Mouse (Mus musculus): ENCODE measurements at regions not wholly inside any gene's neighbourhood (a gene's known extent, or its start where the extent isn't known, plus 50 kb on each side); places are given as distances from the start of the nearest gene placed in this dataset.

DNA sequence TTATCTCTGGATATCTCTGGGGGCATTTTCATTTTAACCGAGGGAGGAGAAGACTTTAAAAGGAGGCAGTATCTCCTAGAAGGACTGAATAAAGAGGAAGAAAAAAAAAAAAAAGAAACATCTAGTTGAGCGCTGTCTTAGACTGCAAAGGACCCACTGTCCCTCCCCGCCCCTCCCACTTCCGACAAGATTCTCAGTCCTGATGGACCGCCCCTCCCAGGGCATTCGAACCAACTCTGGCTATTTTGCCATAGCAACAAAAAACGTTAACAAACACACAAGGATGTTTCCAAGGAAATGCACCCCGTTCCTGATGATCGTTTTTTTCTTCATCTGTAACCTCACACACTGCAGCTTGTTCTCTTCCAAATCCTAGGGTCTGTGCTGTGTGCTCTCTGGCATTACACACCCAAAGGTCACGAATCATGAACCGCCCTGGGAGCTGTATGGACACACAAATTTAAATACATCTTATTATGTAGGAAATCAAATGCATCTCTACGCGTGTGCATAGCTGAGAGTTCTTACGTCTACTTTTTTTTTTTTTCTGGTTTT, 75.8 kb downstream of the Rnd3 start:
- DNase-seq (ENCODE audit: low spot score): no peak

- DNase-seq (ENCODE audit: low spot score): no peak
These were observed 76.5 kb downstream of the Rnd3 start for GRCm38 (mm10) chr2:51072346-51072885.

- DNase-seq (ENCODE audit: low spot score): no peak
These were observed 78.0 kb downstream of the Rnd3 start for GRCm38 (mm10) chr2:51070902-51071301.

- no peak for DNase-seq (ENCODE audit: low spot score)
These were observed 82.5 kb downstream of the Rnd3 start for GRCm38 (mm10) chr2:51066423-51066831.

DNA sequence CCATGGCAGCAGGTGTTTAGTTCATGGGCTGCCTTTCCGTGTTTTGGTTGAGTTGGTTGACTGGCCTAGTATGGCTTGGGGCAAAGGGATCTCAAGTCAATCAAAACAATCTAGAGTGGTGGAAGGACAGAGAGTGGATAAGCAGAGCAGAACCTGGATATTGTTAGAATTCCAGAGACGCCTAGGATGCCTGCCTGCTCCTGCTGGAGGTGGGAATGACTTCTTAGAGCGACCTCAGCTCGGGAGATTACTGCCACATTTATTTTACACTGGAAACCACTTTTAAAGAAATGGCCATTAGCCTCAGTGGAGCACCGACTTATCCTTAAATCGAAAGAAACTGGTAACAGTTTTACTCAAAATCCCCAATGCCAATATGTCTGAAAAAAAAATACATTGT, 83.1 kb downstream of the Rnd3 start:
- DNase-seq (ENCODE audit: low spot score): no peak

DNA sequence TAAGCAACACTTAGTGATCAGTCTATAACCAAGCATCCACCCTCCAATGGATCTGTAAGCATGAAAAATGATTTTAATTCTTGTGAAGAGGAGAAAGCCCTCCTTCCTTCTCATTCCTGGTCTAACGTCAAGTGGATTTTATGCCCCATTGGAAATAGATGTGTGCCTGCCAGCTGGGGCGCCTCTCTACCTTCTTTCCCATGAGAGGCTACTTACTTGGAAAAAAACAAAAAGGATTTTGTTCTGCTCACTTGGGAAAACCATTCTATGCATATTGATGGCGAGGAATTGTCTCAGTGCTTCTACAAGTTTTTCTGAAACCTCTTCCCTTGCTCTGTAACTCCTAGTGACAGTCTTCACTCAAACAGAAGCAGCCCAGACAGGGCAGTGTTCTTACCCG, 84.1 kb downstream of the Rnd3 start:
- DNase-seq (ENCODE audit: low spot score): no peak

DNA sequence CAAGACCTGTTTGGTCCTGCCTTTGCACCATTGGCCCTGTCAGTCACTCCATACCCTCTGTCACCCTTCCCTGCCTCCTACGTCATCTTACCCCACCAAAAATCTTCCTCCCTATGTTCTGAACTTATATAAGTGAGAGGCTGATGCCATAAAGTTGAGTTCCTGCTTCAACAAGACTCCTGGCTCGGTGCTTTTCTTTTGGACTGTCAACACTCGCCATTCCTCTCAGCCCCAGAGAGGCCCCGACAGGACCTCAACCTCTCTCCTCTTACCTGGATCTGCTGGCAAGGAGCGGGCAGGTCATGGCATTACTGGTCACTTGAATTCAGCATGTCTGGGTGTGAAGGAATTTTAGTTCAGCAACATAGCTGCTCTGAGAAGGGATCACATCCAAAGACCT, 86.9 kb downstream of the Rnd3 start:
- no peak for DNase-seq (ENCODE audit: low spot score)

- DNase-seq (ENCODE audit: low spot score): no peak
These were observed 90.8 kb downstream of the Rnd3 start for GRCm38 (mm10) chr2:51058158-51058557.

GRCm38 (mm10) chr2:51056141-51056731, 92.7 kb downstream of the Rnd3 start:
- no peak for DNase-seq (ENCODE audit: low spot score)

DNA sequence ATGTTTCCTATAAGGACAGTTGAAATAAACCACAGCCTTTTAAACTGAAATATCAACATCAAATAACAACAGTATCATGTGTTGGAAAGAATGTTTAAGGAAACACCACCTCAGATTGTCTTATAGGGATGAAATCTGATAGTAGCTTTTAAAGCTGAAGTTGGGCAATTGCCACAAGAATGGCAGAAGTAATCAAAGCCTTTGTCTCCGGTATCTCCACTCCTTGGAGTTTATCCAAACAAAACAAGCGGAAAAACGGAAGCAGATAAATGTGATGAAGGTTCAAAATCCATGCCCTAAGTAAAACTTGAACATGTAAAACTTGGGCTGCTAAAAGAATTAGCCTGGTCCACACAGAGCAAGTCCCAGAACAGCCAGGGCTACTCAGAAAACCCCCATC, 93.6 kb downstream of the Rnd3 start:
- no peak for DNase-seq (ENCODE audit: low spot score)

- no peak for DNase-seq (ENCODE audit: low spot score)
These were observed 99.1 kb downstream of the Rnd3 start for GRCm38 (mm10) chr2:51049834-51050170.

DNA sequence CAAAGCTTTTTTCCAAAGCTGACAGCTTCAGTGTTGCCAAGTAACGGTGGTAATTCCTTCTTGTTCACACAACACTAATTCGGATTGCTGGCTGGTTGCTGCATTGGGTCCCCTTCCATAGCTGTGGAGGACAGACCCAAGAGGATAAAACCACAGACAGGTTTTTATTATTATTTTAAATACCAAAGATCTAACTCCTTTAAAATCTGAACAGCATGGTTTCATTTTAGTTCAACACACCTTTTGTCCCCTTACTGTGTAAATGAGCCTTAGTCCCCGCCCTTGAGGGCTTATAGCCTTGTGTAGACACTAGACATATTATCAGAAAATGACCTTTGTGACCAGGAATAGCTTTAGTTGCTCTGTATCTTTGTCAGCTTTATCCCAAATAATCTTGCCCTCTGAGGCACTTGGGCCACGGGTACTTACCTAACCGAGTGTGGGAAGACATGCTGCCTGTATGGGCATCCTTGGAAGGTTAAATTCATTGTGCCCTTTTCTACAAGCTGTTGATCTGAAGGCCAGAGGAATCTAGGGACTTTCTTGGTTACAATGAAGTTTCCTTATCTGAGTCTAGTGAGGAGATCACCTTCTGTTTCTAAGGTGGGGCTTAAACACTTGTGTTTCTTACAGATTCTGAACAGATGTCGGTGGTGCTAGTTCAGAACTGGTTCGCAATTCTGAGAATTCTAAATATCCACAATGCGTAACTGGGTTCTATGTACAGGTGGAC, 99.6 kb downstream of the Rnd3 start:
- DNase-seq (ENCODE audit: low spot score): no peak

GRCm38 (mm10) chr2:51047520-51047919, 101.4 kb downstream of the Rnd3 start:
- no peak for DNase-seq (ENCODE audit: low spot score)

DNA sequence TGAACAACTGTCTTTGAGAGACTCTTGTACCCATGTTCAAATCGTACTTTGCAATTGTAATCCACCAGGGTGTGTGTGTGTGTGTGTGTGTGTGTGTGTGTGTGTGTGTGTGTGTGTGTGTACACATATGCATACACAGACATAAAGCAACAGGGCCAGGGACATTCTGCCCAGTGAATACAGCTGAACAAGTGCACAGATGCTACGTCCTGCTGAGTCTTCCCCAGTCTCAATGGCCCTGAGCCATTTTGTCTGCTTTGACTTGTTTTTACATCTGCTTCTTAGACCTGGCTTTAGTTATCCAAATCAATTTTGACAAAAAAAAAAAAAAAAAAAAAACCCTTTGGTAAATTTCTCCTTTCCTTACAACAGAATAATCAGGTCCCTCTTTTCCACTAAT, 103.3 kb downstream of the Rnd3 start:
- no peak for DNase-seq (ENCODE audit: low spot score)

DNA sequence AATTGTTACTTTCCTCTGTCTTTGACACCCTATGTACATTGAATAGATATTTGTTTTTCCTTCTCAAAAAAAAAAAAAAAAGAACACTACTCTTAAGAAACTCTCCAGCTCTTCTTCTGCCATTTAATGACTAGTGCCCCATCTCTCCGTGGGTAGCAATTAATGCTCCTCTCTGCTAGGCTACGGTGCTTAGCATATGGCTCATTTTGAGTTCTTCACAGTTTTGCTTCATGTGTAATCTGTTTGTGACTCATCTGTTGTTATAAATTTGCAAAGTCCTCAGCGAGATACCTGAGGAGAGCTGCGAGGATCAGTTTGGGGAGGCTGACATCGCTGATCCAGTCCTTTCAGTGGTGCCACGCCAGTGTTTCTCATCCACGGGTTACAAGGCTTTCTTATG, 107.8 kb downstream of the Rnd3 start:
- DNase-seq (ENCODE audit: low spot score): no peak

DNA sequence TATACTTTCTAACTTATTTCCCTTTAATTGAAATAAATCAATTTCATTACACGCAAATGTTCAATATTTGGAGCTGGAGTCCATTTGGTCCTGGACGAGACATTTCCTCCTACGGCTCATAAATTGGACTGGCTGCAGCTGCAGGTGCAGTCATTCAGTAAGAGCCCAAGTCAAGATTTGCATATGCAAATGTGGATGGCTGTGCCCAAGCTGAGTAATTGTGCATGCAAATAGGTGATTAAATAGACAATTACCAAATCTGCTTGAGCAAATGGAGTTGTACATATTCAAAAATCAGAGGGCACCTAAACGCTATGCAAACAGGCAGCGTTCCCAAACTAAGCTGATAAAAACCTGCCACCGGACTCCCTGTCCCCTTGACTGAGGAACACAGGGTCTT, 110.2 kb downstream of the Rnd3 start:
- no peak for DNase-seq (ENCODE audit: low spot score)

- DNase-seq (ENCODE audit: low spot score): no peak
These were observed 111.9 kb downstream of the Rnd3 start for GRCm38 (mm10) chr2:51036995-51037394.

DNA sequence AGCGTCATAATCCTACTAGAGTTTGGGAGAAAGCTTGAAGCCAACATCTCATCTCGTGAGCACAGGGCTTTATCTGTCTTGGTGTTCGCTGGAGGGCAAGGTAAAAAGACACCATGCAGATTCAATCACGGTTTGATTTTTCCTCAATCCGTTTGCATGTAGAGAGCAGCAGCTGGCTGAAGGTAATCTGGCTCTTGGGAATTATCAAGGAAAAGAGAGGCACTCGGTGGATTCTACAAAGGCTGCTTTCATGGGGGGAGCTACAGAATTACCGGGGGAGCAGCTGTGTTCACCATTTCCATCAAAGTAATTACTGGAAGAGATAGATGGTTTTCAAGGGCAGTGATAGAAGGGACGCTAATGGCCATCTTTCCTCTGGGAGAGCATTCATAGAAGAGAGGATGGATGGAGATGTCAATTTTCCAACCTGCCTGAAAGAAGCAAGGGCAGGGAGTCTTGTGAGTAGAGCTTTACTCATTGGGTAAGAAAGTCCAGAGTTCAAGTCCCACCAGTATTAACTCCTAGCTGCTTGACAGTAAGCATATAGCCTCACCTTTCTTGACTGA, 112.6 kb downstream of the Rnd3 start:
- no peak for DNase-seq (ENCODE audit: low spot score)

GRCm38 (mm10) chr2:51033881-51034280, 115.0 kb downstream of the Rnd3 start:
- DNase-seq (ENCODE audit: low spot score): no peak

DNA sequence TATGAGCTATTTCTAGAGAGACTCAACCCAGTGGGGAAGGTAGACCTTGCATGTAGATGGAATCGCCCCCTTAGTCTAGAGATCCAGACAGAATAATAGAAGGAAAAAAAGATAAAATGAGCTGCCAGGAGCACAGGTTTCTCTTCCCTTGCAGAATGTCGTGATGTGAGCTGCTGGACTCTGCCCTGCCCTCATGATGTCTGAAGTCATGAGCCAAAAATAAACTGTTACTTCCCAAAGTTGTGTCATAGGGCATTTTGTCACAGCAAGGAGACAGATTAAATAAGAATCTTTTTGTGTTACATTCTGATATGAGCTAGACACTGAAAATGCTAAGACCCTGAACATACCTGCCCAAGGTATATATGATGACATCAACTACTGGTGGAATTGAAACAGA, 126.4 kb downstream of the Rnd3 start:
- no peak for DNase-seq (ENCODE audit: low spot score)

DNA sequence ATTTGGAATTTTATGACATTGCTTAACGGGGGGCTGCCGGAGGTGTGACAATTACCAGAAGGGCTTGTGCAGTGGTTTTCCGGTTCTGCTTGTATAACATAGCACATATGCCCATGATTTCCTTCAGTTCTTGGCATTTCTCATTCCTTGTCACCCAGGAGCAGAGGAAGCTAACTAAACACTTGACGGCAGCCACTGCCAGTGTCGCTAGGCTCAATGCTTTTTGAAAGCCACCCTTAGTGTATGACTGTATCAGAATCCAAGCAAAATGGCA, 132.8 kb downstream of the Rnd3 start:
- DNase-seq (ENCODE audit: low spot score): no peak

DNA sequence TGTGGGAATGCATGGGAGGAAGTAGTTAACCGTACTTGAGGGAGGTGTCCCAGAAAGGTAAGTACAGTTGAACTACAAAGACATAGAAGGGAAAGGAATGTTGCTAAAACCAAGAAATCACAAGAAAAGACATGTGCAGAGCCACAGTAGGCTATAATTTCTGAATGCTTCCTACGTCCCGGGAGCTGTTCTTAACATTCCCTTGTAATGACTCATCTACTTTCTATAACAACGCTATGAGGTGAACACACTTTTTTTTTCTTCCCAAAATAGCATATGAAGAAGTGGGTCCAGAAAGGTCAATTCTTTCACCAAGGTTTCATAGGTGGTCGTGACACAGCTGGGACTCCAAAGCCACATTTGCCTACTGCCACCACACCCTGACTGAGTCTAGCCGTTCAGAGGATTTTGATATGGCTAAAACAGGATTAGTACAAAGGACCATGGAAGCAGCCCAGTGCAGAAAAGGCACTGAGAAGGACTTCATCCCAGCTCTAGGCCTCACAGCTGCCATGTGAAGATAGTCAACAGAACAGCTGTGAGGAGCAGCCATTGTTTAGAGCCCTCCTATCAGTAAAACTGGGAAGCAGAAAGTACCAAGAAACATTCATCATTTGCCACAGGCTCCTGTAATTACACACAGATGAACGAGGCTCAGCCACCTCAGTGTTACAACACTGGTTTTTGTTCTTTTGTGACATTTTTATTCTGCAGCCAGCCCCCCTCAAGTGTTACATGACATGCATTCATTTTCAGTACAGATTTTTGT, 133.4 kb downstream of the Rnd3 start:
- no peak for DNase-seq (ENCODE audit: low spot score)

DNA sequence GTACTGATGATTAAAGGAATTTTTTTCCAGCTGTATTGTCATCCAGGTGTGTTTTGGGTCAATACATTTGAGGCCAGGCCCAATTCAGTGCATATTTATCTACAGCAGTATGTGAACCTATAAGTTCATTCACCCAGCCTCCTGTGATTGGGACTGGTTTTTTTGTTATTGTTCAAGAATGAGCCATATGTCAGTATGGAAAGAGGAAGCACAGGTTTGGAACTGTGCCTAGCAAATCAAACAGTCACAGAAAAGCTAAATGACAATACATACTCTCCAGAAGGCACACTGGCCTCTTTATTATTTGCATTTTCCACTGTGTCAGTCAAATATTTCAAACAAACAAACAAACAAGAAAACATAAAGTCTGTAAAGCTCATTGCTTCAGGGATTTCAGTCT, 134.7 kb downstream of the Rnd3 start:
- DNase-seq (ENCODE audit: low spot score): no peak

Measured in urinary bladder, adult 2 months (tissue).